Mouse (Mus musculus): ENCODE results near the gene 4933434E20Rik. TPM values are rescaled to one million over a fixed set of nuclear protein-coding genes. Genes with fewer than 3 reads are reported as not detected.

4933434E20Rik gene
- polyA plus RNA-seq, 1 experiment from 2014 or later, result 134 TPM

DNA sequence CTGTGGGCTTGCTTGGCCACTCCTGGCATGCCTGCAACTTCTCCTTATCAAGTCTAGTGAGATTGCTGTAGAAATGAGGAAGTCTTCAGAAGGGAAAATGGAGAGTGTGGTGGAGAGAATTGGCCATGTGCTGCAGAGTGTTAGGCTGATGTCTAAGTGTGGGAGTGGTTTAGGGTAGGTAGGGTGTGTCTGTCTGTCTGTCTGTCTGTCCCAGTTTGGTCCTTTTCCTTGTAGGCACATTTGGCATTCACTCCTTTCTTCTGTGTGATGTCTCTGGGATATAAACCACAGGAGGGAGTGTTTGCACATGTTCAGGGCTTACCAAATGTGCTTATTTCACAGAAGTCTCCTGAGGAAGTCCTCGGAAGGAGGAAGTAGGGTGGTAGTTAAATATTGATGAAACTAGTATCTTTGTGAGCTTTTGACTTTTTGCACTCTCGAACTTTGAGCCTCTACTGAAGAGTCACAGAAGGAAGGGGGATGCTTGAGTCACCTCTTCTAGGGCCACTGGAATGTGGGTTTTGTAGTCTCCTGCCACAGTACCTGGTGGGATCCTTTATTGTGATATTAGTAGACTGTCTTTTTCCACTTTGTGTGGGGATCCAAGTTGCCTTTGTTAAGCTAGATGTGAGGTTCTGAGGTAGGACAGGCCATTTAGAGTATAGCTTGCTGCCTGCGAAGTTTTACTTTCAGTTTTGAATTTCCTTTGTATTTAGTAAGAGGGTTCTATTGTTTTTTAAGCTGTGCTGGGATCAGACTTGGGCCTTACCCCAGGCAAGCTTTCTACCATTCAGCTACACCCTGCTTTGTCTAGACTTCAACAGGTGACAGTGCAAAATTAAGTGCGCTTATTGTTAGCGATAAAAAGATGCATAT lies 30.2 kb downstream of the 4933434E20Rik start:
- H3K4me2 ChIP-seq, result peak overlapping the region; percentile 86
- peak overlapping the region; percentile 78 for H3K4me3 ChIP-seq
- ATAC-seq (replicated peaks; ENCODE audit: insufficient number of reproducible peaks, insufficient read depth, low FRiP score, low read depth), result no peak
- no peaks in the 10 kb centered on the region for H3K27me3 ChIP-seq
- peaks cover 65% of the 10 kb centered on the region for H3K4me1 ChIP-seq (replicated peaks)
- peaks cover 10% of the 10 kb centered on the region; the same call in 1 of the 2 replicates for H3K36me3 ChIP-seq
- H3K9ac ChIP-seq, result peak overlapping the region; percentile 12; the same call in 1 of the 2 replicates
- no peaks in the 10 kb centered on the region for H3K9me3 ChIP-seq (replicated peaks)
- H3K27ac ChIP-seq, result peak overlapping the region; percentile 98
- WGBS, result 63% methylated on average over 5 of the region's 5 CpGs

DNA sequence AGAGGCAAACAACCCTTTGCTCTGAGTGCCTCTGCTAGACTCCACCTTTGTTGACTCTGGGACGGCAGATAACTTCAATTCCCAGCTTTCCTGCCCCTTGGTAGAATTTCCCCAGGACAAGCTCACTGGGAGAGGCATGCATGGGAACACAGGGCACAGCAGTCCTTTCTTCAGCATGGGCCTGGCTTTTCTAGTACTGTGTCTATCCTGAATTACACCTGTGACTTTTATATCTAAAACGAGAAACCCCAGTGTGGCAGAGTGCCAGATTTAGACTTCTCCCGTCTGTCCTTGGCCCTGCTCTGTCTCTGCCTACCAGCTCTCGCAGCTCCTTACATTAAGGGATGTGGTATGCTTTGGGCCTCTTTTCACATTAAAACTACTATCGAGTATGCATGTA lies 31.6 kb downstream of the 4933434E20Rik start:
- Histone ChIP-seq H3K9me3 (replicated peaks) (no peaks in the 10 kb centered on the region), H3K36me3 (peaks cover 23% of the 10 kb centered on the region), H3K9ac (0 out of 2 replicates have a peak overlapping the region, but pooled peaks have one; percentile 1), H3K27ac (peak overlapping the region; percentile 98), H3K4me1 (replicated peaks) (peaks cover 59% of the 10 kb centered on the region), H3K4me3 (peak overlapping the region; percentile 8), H3K4me2 (peak overlapping the region; percentile 86), H3K27me3 (no peaks in the 10 kb centered on the region)
- 25% methylated on average over 5 of the region's 5 CpGs for WGBS
- ATAC-seq (replicated peaks; ENCODE audit: insufficient number of reproducible peaks, insufficient read depth, low FRiP score, low read depth), result no peak

DNA sequence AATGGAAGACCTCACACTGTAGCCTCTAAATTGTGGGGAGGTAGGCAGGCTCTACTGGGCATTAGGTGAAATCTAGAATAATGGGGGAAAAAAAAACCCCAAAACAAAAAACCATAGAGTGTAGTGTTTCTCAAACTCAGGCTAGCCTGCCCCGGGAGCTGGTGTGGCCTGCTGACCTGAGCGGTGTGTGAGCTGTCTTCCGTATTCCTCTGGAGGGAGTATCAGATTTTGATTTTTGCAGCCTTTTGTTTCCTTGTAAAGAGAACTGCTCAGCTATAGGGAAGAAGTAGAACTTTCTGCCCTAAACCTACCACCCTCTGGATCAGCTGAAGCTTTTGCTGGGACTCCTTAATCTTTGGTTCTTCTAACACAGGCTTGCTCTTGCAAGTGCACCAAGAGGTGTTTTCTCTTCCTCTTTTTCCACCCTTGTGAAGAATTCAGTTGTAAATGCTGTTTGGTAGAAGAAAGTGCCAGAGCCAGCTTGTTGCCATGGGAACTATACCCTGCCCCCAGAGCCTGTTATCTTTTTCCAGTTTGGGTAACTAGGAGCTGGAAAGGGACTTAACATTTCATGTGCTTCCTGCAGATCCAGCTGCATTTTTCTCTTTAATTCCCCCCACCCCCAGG lies 32.4 kb downstream of the 4933434E20Rik start:
- Histone ChIP-seq H3K27ac (peak overlapping the region; percentile 98), H3K4me2 (peak overlapping the region; percentile 86), H3K4me1 (replicated peaks) (peaks cover 56% of the 10 kb centered on the region), H3K9ac (0 out of 2 replicates have a peak overlapping the region, but pooled peaks have one; percentile 1), H3K9me3 (replicated peaks) (no peaks in the 10 kb centered on the region), H3K36me3 (peaks cover 31% of the 10 kb centered on the region), H3K27me3 (no peaks in the 10 kb centered on the region), H3K4me3 (peak overlapping the region; percentile 8; the same call in 1 of the 2 replicates)
- ATAC-seq (replicated peaks; ENCODE audit: insufficient number of reproducible peaks, insufficient read depth, low FRiP score, low read depth), result no peak
- 44% methylated on average over 3 of the region's 3 CpGs for WGBS

DNA sequence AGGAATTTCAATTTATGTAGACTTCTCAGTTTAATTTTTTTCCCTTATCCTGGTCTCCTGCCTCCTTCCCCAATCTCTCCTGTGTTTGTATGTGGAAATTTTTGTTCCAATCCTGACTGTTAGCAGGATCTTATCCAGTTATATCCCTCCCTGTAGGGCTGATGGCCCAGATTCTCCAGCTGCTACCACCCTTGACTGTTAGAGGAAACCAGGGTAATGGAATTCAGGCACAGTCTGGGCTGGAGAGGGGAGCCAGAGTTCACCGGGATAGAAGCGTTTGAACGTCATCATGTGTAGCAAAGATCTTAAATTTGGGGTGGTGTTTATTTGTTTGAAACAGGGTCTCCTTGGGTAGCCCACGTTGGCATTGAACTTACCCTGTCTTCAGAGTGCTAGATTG lies 33.4 kb downstream of the 4933434E20Rik start:
- H3K9ac ChIP-seq, result no peak overlapping the region
- H3K4me1 ChIP-seq (replicated peaks), result peaks cover 52% of the 10 kb centered on the region
- no peaks in the 10 kb centered on the region for H3K9me3 ChIP-seq (replicated peaks)
- H3K4me2 ChIP-seq, result no peak overlapping the region; the same call in 1 of the 2 replicates
- no peak overlapping the region for H3K4me3 ChIP-seq
- peaks cover 41% of the 10 kb centered on the region for H3K36me3 ChIP-seq
- 45% methylated on average over 4 of the region's 4 CpGs for WGBS
- no peaks in the 10 kb centered on the region for H3K27me3 ChIP-seq
- H3K27ac ChIP-seq, result peak overlapping the region; percentile 98
- no peak for ATAC-seq (replicated peaks; ENCODE audit: insufficient number of reproducible peaks, insufficient read depth, low FRiP score, low read depth)

DNA sequence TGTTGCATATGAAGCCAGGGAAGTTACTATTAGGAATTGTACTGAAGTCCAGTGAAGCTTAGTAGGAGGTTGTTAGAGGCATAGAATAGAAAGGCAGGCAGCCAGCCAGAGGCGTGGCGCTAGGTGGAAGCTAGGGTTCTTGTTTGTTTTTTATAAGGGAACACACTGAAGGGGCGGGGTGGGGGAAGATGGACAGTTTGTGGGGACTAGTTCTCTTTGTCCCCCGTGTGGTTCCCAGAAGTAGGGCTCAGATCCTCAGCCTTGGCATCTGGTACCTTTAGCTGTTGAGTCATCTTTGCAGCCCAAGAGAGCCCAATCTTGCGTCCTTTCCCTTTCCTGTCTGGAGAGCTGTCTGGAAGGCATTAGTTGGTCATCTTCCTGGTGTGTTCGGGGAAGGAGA lies 33.8 kb downstream of the 4933434E20Rik start:
- H3K9me3 ChIP-seq (replicated peaks), result no peaks in the 10 kb centered on the region
- H3K9ac ChIP-seq, result no peak overlapping the region
- ATAC-seq (replicated peaks; ENCODE audit: insufficient number of reproducible peaks, insufficient read depth, low FRiP score, low read depth), result no peak
- H3K36me3 ChIP-seq, result peaks cover 46% of the 10 kb centered on the region
- peaks cover 52% of the 10 kb centered on the region for H3K4me1 ChIP-seq (replicated peaks)
- H3K4me2 ChIP-seq, result no peak overlapping the region; the same call in 1 of the 2 replicates
- no peaks in the 10 kb centered on the region for H3K27me3 ChIP-seq
- H3K27ac ChIP-seq, result peak overlapping the region; percentile 98; the same call in 1 of the 2 replicates
- H3K4me3 ChIP-seq, result no peak overlapping the region
- 76% methylated on average over 6 of the region's 6 CpGs for WGBS

DNA sequence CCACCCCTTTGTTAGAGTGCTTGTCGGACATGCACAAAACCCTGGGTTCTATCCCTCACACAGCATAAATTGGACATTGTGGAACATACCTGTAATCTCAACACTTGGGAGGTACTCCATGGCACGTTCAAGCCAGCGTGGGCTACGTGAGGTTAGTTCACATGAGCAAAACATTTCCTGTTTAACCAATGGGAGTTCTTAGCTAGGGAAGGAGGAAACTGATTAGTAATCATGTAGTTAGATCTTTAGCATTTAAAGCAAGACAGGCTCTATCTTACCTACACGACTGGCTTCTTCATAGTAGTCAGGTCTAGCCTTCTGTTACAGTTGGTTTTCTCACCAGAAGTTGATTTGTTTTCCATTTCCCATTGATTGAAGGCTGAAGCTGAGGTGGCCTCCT lies 34.6 kb downstream of the 4933434E20Rik start:
- Histone ChIP-seq H3K9me3 (replicated peaks) (no peaks in the 10 kb centered on the region), H3K9ac (no peak overlapping the region), H3K4me1 (replicated peaks) (peaks cover 50% of the 10 kb centered on the region), H3K27ac (no peak overlapping the region), H3K4me2 (no peak overlapping the region), H3K27me3 (no peaks in the 10 kb centered on the region), H3K4me3 (no peak overlapping the region), H3K36me3 (peaks cover 54% of the 10 kb centered on the region)
- WGBS, result 72% methylated on average over 5 of the region's 5 CpGs
- ATAC-seq (replicated peaks; ENCODE audit: insufficient number of reproducible peaks, insufficient read depth, low FRiP score, low read depth), result no peak

DNA sequence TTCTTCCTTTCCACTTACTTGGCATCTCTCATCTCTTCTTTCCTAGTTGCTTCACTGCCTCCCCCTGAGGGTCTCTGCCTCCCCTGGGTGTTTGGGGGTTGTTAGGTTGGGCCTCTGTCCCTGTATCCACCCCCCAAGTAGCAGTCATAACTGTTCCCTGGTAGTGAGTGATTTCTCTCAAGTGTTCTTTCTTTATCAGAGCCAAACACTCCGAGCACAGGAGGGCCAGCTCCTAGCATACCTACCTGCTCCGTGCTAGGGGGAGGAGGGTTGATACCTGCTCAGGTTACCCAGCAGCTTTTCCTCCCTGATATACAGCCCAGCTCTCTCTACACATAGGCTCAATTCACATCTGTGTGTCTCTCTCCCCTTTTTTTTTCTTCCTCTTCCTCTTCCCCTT lies 37.2 kb downstream of the 4933434E20Rik start:
- no peaks in the 10 kb centered on the region for H3K9me3 ChIP-seq (replicated peaks)
- no peaks in the 10 kb centered on the region for H3K27me3 ChIP-seq
- H3K9ac ChIP-seq, result no peak overlapping the region
- WGBS, result 62% methylated on average over 2 of the region's 2 CpGs
- no peak overlapping the region for H3K27ac ChIP-seq
- no peak overlapping the region for H3K4me2 ChIP-seq
- peaks cover 24% of the 10 kb centered on the region for H3K4me1 ChIP-seq (replicated peaks)
- no peak overlapping the region for H3K4me3 ChIP-seq
- no peak for ATAC-seq (replicated peaks; ENCODE audit: insufficient number of reproducible peaks, insufficient read depth, low FRiP score, low read depth)
- H3K36me3 ChIP-seq, result peaks cover 78% of the 10 kb centered on the region

DNA sequence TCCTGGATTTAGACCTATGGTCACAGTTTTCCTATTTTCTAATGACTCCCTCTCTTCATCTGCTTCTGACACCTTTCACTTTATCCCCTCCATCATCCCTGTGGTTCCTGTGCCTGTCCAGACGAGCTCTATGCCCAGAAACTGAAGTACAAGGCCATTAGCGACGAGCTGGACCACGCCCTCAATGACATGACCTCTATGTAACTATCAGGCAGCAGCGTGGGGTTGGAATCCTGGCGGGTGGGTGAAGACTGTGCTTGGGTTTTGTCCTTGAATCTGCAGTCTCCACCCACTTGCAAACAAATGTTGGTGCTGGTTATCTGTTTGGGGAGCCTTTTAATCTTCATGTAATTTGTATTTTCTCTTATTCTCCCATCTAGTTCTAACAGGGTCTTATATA lies 39.5 kb downstream of the 4933434E20Rik start:
- Histone ChIP-seq H3K9me3 (replicated peaks) (no peaks in the 10 kb centered on the region), H3K36me3 (peaks cover 93% of the 10 kb centered on the region), H3K4me2 (no peak overlapping the region), H3K27ac (no peak overlapping the region), H3K4me1 (replicated peaks) (0 out of 2 replicates have a peak, but pooled peaks cover 1% of the 10 kb centered on the region), H3K27me3 (no peaks in the 10 kb centered on the region), H3K4me3 (no peak overlapping the region), H3K9ac (no peak overlapping the region)
- no peak for ATAC-seq (replicated peaks; ENCODE audit: insufficient number of reproducible peaks, insufficient read depth, low FRiP score, low read depth)
- 65% methylated on average over 6 of the region's 6 CpGs for WGBS

DNA sequence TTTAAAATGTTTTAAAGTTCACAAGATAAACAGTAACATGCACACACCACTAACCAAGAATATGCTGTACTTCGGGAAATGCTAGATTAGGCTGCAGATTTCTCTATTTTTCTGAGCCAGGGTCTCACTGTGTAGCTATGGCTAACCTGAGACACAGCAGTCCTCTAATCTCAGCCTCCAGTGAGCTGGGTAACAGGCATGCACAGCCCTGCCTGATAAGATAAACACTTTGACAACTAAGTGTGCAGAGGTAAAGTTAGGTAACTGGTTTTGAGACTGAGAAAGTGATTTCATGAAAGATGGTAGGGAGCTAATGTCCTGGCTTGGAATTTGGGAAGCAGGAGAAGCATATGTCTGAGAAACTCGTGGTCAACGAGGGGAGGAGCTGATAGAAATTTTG lies 43.0 kb downstream of the 4933434E20Rik start:
- 78% methylated on average over 3 of the region's 3 CpGs for WGBS
- H3K27ac ChIP-seq, result no peak overlapping the region
- no peak for ATAC-seq (replicated peaks; ENCODE audit: insufficient number of reproducible peaks, insufficient read depth, low FRiP score, low read depth)
- no peaks in the 10 kb centered on the region for H3K27me3 ChIP-seq
- H3K9me3 ChIP-seq (replicated peaks), result no peaks in the 10 kb centered on the region
- H3K36me3 ChIP-seq, result peaks cover 73% of the 10 kb centered on the region
- H3K9ac ChIP-seq, result no peak overlapping the region
- H3K4me1 ChIP-seq (replicated peaks), result no peaks in the 10 kb centered on the region
- no peak overlapping the region for H3K4me3 ChIP-seq
- no peak overlapping the region for H3K4me2 ChIP-seq

DNA sequence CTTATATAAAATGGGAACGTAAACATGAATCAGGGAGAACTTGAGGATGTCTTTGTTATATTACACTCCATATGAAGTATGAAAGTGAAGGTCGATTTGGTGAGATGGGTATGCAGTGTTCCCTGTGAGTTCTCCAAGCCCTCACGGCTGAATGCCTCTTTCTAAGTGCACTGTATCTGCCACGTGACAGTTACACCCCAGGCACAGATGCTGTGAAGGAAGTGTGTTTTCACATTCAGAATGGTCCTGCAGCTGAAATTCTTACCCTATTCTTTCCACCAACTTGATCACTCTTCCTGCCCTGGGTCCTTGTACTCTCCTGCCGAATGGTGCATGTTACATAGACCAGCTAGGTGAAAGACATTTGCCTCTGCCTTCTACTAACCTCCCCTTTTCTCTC lies 46.5 kb downstream of the 4933434E20Rik start:
- H3K27me3 ChIP-seq, result no peaks in the 10 kb centered on the region
- no peak for ATAC-seq (replicated peaks; ENCODE audit: insufficient number of reproducible peaks, insufficient read depth, low FRiP score, low read depth)
- H3K4me3 ChIP-seq, result no peak overlapping the region
- 78% methylated on average over 5 of the region's 5 CpGs for WGBS
- H3K4me1 ChIP-seq (replicated peaks), result no peaks in the 10 kb centered on the region
- H3K4me2 ChIP-seq, result no peak overlapping the region
- H3K36me3 ChIP-seq, result peaks cover 47% of the 10 kb centered on the region
- H3K9ac ChIP-seq, result no peak overlapping the region
- H3K27ac ChIP-seq, result no peak overlapping the region
- H3K9me3 ChIP-seq (replicated peaks), result no peaks in the 10 kb centered on the region

DNA sequence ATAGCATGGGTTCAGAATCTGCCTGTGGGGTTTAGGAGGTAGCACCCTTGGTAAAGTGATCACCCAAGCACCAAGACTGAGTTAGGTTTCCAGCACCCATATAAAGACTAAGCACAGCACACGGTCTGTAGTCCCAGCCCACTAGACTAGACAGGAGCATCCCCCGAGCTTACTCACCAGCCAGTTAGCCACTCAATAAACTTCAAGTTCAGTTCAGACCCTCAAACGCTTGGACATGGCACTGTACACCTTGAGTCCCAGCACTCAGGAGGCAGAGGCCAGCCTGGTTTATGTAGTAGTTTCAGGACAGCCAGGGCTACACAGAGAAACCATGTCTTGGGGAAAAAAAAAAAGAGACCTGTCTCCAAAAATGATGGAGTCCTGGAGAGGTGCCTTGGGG lies 49.6 kb downstream of the 4933434E20Rik start:
- Histone ChIP-seq H3K4me2 (no peak overlapping the region), H3K27ac (no peak overlapping the region), H3K9ac (no peak overlapping the region), H3K36me3 (peaks cover 22% of the 10 kb centered on the region), H3K4me3 (no peak overlapping the region), H3K4me1 (replicated peaks) (no peaks in the 10 kb centered on the region), H3K27me3 (no peaks in the 10 kb centered on the region), H3K9me3 (replicated peaks) (no peaks in the 10 kb centered on the region)
- 85% methylated on average over 3 of the region's 3 CpGs for WGBS
- ATAC-seq (replicated peaks; ENCODE audit: insufficient number of reproducible peaks, insufficient read depth, low FRiP score, low read depth), result no peak
